Mouse (Mus musculus) kidney, adult 2 months (tissue): ENCODE measurements around the gene Pex12.
"Not testable (repeated sequence)": the region's sequence is repeated elsewhere in the genome, so short reads cannot be mapped to it uniquely, and the experiment has no call there.

Experiments
- CTCF ChIP-seq: fragments of 200-500 bp; conservative IDR thresholded peaks from 2 replicates; pipeline ENCODE4 v1.5.1; 2011; ENCODE audit warnings: low read depth, mild to moderate bottlenecking, control low read depth, low read length, moderate library complexity, mixed read lengths; ENCODE audit not compliant: insufficient read depth, insufficient read length
- POLR2A ChIP-seq: fragments of 200-500 bp; IDR thresholded peaks from one replicate; pipeline ENCODE4 v1.6.1; 2011; ENCODE audit warnings: low read depth, low read length, control low read depth

DNA sequence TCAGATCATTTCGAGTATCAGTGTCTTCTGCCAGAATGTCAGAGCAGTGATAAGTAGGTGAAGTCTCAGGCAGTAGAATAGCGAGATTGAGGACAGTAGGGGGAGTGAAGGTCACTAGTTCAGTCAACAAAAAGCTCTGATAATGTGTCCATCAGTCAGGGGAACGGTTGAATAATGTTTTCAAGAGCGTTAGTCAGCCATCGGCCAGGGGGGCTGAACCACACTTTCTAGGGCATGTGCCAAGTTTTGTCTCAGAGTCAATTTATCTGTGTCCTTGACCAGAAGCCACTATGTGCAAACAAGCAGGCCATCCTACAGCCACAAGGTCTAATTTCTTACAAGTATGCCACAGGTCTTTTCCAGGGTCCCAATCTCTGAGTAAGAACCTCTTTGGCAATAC, 45.2 kb downstream of the Pex12 start:
- not testable (repeated sequence) for TF ChIP-seq CTCF, POLR2A
